Mouse (Mus musculus): ENCODE data around the gene Mllt3. TPM values are rescaled to one million over a fixed set of nuclear protein-coding genes. Genes with fewer than 3 reads are reported as not detected.

The Mllt3 gene
- polyA plus RNA-seq (2012): 13.5 and 15.9 TPM in 2 replicates

DNA sequence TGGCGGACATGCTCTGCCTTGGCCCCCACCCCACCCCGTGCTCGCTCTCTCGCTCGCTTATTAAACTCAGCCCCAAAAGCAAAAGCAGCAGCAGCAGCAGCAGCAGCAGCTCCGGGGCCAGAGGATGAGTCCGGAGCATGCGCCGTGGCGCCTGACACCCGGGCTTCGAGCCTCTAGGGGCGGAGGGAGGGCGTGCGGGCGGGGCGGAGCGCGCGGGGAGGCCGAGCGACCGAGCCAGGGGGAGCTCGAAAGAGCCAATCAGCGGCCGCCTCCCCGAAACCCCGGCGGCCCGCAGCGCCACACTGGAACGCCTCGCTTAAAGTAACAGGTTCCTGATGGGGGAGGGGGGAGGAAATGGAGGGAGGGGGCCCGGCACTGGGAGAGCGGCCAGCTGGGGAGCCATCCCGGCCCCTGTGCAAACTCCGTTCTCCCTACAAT, at the start of gene Mllt3:
Gene Mllt3, minus strand, starts transcription at position 149 of the 438 bp plus-strand sequence.
- no peak for TF ChIP-seq GATA1 (IDR thresholded peaks at IDR 0.05; ENCODE audit: low read length)

DNA sequence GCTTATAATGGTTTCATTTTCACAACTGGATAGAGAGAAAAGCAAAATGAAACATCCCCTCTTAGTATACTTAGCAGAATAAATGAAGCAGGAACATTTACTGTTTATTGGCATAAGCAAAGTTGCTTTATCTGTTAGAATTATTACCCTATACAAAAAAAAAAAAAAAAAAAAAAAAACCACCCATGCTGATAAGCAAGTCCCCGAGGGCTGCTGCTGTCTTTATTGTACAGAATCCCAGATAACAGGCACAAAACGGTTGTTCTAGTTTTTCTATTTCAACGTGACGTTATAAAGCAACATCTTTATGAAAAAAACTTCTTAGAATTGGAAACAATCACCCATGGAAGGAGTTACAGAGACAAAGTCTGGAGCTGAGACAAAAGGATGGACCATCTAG, 49.2 kb upstream of the Mllt3 start:
- TF ChIP-seq GATA1 (IDR thresholded peaks at IDR 0.05; ENCODE audit: low read length): peak; percentile 42

DNA sequence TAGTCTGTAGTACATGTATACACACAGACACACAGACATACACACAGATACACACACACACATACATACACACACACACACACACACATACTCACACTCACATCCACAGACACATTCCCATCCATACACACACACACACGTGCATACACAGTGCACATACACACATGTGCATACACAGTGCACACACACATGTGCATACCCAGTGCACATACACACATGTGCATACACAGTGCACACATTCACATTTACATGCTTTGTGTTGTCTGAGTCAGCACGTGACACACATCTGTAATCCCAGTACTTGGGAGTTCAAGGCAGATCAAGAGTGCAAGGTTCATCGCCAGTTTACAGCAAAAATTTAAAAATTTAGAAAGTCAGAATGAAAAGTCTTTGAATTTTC, 48.7 kb upstream of the Mllt3 start:
- no peak for TF ChIP-seq GATA1 (IDR thresholded peaks at IDR 0.05; ENCODE audit: low read length)

DNA sequence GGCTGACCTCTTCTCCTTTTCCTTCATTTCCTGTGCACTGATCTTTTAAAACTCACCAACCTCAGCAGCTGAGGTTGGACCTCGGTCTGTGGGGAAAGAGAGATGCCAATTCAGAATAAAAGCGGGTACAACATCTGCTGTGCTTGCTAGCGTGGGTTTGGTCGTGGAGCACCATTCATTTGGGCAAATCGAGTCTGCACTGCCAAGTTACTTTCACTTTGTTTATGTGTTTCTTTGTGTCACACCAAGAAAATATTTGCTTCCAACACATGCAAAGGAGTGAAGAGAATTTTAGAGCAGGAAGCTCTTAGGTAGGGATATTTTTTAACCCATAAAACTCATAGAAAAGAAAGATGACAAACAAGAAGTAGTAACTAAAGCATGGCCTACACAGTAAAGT, 48.3 kb upstream of the Mllt3 start:
- TF ChIP-seq GATA1 (IDR thresholded peaks at IDR 0.05; ENCODE audit: low read length): no peak

DNA sequence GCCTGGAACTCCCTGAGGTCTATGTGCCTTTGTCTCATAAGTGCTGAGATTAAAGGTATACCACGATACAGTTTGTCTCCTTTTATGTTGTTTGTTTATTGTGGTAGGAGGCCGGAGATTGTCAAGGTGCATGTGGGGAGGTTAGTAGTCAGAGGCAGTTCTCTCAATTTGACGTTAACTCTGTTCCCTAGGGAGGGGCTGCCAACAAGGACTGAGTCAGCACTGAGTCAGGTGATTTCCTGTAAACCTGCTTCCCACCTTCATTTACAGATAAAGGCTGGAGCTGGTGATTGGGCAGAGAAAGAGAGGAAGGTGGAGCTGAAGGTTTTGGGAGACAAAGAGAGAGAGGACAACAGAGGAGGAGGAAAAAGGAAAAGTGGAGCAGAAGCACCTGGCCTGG, 45.8 kb upstream of the Mllt3 start:
- TF ChIP-seq GATA1 (IDR thresholded peaks at IDR 0.05; ENCODE audit: low read length): no peak

DNA sequence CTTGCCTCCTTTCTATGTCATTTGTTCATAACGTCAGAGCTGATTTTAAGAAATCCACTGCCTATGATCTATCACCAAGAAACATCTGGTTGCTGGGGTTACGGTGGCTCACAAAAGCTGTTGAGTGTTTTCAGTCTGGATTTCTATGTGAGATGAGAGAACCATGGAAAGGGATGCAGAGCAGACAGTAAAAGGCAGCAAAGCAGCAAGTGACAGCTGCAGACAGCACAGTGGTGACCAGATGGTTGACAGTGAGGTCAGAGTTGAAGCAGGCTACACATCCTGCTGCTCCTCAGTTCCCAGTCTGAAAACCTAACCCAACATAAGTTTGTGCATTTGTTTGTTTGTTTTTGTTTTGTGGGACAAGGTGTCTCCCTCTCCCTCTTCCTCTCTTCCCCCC, 42.2 kb upstream of the Mllt3 start:
- TF ChIP-seq GATA1 (IDR thresholded peaks at IDR 0.05; ENCODE audit: low read length): no peak

DNA sequence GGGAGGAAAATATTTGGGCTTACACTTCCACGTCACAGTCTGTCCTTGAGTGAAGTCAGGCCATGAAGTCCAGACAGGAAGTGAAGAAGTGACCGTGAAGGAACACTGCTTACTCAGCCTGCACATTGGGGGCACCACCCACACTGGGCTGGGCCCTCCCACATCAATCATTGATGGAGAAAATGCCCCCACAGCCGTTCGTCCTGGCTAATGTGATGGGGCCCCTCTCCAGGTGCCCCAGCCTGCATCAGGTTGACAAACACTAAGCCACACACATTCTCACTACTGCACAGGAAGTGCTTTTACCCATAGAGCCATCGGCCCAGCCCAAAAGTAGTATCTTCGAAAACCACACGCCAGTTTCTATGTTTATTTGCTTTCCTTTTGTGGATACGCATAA, 13.1 kb upstream of the Mllt3 start:
- TF ChIP-seq GATA1 (IDR thresholded peaks at IDR 0.05; ENCODE audit: low read length): no peak

DNA sequence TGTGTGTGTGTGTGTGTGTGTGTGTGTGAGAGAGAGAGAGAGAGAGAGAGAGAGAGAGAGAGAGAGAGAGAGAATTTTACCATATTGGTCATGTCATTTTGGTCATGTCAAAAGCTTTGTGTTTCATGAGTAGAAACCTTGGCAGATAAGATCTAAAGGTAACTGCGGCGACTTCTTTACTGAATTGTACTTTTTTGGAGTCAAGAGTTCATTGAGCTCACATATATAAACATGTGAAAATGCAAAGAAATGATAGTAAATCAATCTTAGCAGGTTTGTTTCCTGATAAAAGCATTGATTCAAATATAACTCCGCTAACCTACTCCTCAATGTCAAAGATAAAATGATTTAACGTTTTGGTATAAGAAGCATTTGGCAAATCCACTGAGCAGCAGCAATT, 12.0 kb upstream of the Mllt3 start:
- no peak for TF ChIP-seq GATA1 (IDR thresholded peaks at IDR 0.05; ENCODE audit: low read length)

DNA sequence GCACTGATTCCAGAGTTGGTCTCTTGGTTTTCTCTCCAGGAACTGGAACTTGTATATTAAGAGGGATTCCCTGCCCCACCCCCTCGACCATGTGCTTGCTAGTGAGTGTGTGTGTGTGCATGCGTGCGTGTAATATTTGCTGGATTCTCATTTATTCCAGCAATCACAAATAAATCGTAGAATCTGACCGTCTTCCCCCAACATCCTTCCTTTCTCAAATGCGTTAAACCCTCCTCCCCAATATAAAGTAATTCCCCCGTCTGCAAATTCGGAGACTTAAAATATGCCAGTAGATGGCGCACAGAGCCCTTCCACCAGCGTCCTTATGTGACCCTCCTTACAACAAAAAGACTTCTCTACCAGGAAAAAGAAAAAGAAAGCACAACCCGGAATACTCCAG, 2.2 kb upstream of the Mllt3 start:
- no peak for TF ChIP-seq GATA1 (IDR thresholded peaks at IDR 0.05; ENCODE audit: low read length)

DNA sequence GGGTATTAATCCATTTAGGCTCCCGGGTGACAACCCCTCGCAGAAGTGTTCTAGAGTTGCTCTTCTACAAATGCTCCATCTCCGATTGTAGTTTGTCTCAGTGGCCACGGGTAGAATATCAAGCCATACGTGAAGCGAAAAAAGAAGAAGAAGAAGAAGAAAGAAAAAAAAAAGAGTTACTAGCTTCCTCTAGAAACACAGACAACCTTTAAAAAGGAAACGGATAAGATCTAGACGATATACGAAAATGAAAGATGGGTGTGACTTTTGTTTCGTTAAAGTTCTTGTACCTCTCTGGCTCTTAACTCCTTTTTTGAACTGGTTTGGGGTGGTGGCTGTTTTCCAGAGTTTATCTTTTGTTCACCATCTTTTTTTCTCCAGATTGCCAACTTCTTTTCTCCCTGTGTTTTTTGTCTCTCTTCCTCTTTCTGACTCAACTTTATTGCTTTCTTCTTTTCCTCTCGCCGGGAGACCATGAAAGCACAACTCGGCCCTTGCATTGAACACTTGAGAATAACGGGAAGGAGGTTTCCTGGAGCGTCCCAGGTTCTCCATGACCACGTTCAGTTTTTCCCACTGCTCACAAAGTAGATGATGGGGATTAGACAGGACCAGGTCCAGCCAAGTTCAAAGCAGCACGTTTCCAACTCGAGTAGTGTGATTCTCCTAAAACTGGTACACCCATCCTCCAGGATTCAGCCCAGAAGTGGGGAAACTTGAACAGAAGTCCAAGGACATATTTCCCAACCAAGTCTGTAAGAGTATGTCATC, 1.4 kb upstream of the Mllt3 start:
- no peak for TF ChIP-seq GATA1 (IDR thresholded peaks at IDR 0.05; ENCODE audit: low read length)

DNA sequence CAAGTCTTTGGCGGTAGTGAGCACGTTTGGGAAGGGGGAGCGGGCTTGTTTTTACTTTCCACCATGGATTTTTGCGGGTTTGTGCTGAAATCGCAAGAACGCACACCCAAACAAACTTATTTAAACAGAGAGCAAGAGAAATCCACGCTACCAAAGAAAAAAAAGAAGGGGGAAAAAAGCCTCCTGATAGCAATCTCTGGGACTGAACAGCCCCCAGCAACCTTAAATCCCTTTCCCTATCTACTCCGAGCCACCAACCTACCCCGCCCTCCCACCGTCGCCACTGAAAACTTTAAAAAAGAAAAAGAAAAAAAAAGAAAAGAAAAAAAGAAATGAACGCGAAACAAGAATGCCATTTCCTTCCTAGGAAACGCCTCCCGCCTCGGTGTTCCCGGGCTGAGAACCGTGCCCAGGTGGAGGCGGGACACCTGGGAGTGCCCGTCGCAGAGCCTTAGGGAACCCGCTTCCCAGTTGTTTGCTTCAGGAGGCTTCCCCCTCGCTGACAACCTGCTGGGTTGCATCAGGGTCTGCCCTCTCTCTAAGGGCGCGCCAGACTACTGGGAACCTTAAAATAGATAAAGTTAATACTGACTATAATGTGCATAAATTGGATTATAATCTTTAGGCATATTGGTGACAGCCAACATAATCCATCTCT, 694 bp upstream of the Mllt3 start:
- TF ChIP-seq GATA1 (IDR thresholded peaks at IDR 0.05; ENCODE audit: low read length): no peak

DNA sequence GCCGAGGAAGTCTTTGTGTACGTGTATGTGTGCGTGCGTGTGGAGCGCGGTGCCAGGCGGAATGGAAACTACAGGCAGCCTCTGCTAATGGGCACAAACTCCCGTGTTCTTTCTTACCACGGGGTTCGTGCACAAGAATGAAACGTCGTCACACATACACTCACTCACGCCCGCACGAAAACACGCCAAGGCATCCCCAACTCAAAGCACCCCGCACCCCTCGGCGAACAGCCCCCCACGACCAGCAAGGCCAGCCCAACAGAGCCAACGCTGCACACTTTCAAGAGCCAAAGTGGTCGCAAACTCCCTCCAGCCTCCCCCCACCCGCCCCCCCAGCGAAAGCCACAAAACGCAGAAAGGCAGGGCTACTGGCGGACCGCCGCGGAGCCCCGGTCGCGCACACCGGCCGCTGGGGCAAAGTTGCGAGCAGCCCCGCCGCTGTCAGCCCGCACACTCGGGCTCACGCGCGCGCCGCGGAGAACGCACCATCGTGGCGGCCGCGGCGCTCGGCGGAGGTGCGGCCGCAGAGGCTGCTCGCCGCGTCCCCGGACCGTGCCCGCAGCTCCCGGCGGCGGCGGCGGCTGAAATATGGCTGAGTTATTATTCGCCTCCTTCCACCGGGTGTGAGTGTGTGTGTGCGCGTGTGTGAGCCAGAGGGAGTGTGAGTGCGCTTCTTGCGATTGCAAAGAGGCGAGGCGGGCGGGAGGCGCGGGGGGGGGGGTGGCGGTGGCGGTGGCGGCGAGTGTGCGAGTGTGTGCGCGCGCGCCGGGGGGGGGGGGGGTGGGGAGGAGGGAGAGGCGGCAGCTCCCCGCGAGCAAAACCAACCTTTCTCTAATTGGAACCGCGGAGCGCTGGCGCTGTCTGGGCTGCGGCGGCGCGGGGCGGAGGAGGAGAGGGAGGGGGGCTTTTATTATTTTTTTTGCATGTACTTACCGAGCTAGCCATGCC, 739 bp downstream of the Mllt3 start:
- no peak for TF ChIP-seq GATA1 (IDR thresholded peaks at IDR 0.05; ENCODE audit: low read length)

DNA sequence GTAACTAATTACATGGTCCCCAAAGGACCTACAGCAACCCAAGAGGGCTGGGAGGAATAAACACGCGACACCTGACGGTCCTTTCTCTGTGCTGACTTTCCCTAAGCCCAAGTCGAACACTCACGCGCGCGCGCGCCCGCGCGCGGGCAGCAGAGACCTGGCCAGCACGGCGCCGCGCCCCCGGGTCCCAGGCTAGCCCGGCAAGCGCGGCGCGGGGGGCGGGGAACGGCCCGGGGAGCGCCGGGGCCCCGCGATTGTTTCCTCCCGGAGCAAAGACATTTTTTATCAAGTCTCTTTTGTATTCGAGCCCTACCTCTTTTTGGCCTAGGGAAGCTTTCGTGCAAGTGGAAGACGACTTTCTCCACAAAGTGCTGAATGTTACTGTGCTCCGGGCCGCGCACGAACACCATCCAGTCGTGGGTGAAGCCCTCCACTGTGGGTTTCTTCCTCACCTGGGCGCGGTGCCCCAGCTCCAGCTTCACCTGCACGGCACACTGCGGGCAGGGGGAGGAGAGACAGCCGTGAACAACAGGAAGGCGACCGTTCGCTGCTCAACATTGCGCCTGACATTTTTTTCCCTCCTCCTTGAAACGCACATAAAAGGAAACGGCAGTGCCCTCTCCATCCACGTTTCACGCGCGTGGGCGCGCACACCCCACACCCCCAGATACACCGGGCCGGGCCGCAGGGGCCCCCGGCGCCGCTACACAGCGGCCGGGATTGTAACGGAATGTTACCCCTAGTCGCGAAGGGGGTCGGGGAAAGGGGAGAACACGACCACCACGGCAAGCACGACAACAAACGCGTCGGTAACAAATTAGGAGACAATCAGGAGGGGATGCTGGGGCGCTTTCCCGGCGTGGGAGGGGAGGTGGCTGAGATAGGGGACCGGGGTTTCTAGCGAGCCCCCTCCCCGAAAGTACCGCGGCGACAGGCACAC, 1.7 kb downstream of the Mllt3 start:
- no peak for TF ChIP-seq GATA1 (IDR thresholded peaks at IDR 0.05; ENCODE audit: low read length)

DNA sequence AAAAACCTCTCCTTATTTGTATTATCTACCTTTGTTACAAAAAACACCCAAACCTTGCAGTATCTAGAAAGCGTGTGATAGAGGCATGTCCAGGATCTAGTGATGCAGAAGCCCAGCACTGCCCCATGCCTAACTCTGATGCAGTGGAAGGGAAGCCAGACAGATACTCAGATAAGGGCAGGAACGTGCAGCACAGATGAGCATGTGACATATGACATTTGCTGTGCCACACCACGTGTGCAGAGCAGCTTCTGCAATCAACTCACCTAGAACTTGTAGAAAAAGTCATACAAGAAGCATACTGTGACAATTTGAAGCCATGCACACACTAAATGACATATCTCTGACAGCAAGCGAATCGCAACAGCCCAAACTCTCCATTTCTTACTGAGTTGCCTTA, 9.6 kb downstream of the Mllt3 start:
- TF ChIP-seq GATA1 (IDR thresholded peaks at IDR 0.05; ENCODE audit: low read length): no peak

DNA sequence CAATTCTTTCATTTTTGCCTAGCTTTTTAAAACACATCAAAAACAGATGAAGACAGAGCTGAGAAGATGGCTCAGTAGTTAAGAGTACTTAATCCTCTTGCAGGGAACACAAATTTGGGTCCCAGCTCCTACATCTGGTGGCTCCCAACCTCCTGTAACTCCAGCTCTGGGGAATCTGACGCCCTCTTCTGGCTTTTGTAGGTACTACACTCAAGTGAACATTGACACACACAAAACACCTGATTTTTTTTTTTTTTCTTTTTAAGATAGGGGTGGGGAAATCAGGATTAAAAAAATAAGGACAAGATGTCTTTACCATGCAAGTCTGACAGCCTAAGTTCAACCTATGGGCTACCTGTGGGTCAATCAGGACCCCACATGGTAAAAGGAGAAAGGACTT, 10.5 kb downstream of the Mllt3 start:
- TF ChIP-seq GATA1 (IDR thresholded peaks at IDR 0.05; ENCODE audit: low read length): no peak

Data from G1E-ER4 (cell line).